Mouse (Mus musculus) liver, embryonic 14.5 days (tissue): ENCODE data around the gene Kcnj6.

ENCODE experiments used
- CTCF ChIP-seq: IDR thresholded peaks from 2 replicates; pipeline ENCODE4 v1.5.1; 2016; ENCODE audit warnings: antibody characterized with exemption, low read depth, control low read depth
- EP300 ChIP-seq: IDR thresholded peaks from 2 replicates; pipeline ENCODE4 v1.6.1; 2016; ENCODE audit warnings: antibody characterized with exemption, low read depth

DNA sequence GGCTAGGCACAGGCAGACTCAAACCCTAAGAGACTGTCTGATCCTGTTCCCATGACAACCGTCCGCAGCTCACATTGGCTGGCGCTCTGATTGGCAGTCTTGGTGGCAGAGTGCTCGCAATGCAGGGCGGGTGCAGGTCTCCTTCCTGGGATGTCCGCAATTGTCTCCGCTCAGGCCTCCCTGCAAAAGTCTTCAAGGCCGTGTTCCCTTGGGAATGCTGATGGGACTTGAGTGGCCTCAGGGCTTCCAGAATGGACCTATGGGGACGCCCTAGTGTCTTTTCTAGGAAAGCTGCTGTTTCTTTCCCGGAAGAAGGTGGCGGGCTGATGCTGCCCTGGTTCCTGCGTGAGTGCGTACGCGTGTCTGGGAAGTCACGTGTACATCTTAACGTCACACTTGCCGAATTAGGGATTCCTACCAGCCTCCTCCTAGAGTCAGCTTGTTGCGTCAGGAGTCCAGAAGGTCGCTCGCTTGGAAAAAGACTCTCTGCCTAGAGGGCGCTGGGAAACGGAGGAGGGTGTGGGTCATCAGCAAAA, 273.4 kb downstream of the Kcnj6 start:
- TF ChIP-seq CTCF: 0 out of 2 replicates have a peak, but pooled peaks have one; percentile 10
- no peak for TF ChIP-seq EP300
